Mouse (Mus musculus) brain, embryonic 14.5 days (tissue): Measurements from ENCODE around the gene Ctbp2. TPM values are rescaled to one million over a fixed set of nuclear protein-coding genes. Genes with fewer than 3 reads are reported as not detected.

Experiments used
- DNase-seq: peaks from one replicate; pipeline ENCODE4 v3.0.0-alpha.2; 2011; ENCODE audit warnings: low read depth
- CTCF ChIP-seq: fragments of 200-500 bp; IDR thresholded peaks from 2 replicates; pipeline ENCODE4 v1.5.1; 2012; ENCODE audit warnings: inconsistent platforms, mild to moderate bottlenecking, moderate library complexity, borderline replicate concordance; ENCODE audit not compliant: insufficient read depth, insufficient read length; ENCODE audit errors: extremely low read depth
- POLR2A ChIP-seq: fragments of 200-500 bp; IDR thresholded peaks from 2 replicates; pipeline ENCODE4 v1.6.1; 2012; ENCODE audit warnings: mild to moderate bottlenecking, inconsistent platforms, borderline replicate concordance; ENCODE audit not compliant: poor library complexity, insufficient read depth, insufficient read length, severe bottlenecking; ENCODE audit errors: extremely low read depth
- polyA plus RNA-seq: library from polyadenylated mRNA; depleted of rRNA; stranded (reverse); fragments of >200 nt; gene quantifications from 2 replicates; pipeline ENCODE4 v1.2.3, GENCODE M21; 2012

Ctbp2 gene
- polyA plus RNA-seq, 1 experiment: 115 TPM

GRCm38 (mm10) chr7:133094711-133095495 lies 29.3 kb downstream of the Ctbp2 start:
- no peak for DNase-seq
- TF ChIP-seq CTCF: no peak
- no peak for TF ChIP-seq POLR2A

DNA sequence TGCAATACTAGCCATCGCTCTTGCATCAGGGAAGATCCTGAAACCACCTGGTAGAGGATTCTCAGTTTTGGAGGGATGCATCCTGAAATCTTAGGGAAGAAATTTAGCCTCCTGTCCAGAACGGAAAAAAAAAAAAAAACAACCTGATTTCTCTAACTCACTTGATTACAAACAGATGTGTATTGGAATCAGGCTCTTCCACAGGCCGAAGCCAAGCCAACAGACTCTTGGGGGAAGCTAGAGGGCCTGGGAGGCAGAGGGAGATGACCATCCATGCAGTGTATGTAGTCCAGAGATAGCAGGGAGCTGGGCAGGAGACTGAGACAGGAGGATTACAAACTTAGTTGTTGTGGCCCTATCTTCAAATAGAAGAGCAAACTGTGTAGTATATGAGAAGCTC lies 30.0 kb downstream of the Ctbp2 start:
- TF ChIP-seq CTCF (no peak), POLR2A (no peak)
- DNase-seq: no peak

DNA sequence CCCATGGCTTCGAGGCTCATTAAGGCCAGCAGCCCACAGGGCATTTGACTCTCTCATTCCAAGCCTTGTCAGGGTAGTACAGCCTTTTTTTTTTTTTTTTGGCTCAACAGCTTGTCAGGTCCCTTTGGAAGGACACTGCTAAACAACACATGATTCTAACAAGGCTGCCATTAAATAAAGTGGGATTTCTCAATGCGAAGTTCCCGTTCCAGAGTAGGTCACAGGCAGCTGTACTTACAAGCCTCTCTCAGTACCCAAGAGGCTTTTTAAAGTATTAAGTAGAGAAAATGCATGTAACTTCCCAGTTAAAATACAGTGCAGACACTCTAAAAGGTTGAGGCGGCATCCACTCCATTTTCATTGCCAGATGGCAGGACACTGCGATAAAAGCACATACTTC lies 30.4 kb downstream of the Ctbp2 start:
- TF ChIP-seq POLR2A: no peak
- no peak for TF ChIP-seq CTCF
- DNase-seq: no peak

DNA sequence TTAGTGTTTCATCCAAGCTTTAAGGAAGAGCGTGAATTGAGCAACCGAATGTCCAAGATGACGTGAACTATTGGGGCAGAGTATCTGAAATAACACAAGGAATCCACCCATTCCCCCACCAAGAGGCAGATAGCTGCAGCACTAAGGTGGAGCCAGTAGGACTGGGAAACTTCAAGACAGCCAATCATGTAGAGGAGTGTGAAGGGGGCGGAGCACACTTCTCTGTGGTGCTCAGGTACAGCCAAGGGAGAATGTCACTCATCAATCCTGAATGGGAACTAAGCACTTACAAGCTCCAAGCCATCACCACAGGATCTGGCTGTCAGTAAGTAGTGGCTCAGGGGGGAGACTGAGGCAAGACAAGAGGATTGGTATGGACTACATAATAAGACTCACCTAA lies 33.5 kb downstream of the Ctbp2 start:
- TF ChIP-seq CTCF (no peak), POLR2A (no peak)
- no peak for DNase-seq

DNA sequence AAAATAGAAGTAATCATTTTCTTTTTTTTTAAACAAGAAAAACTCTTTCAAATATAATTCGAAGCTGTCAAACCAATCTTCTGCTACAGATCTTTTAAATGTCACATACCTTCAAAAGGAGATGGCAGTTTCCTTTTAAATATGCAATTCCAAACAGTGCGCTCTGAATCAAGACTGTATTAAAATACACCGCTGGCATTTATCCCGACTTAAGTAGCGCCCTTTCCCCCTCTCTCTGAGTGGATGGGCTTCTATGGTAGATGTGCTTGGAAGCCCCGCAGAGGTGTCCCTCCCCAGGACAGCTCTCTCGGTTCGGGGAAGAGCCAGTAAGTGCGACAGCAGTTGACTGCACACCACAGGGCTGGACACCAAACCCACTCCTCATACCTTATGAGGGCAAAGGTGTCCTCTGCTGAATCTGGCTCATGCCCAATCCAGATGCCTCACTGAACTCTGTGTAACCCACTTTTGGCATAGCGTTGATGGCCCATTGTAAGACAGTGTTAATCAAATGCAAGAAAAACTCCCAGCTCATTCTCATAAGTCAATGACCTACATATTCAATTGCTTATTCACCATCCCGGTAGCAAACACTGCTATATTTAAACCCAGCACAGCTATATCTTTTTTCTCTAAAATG lies 34.4 kb downstream of the Ctbp2 start:
- TF ChIP-seq POLR2A: no peak
- TF ChIP-seq CTCF: no peak
- DNase-seq: peak; percentile 60

DNA sequence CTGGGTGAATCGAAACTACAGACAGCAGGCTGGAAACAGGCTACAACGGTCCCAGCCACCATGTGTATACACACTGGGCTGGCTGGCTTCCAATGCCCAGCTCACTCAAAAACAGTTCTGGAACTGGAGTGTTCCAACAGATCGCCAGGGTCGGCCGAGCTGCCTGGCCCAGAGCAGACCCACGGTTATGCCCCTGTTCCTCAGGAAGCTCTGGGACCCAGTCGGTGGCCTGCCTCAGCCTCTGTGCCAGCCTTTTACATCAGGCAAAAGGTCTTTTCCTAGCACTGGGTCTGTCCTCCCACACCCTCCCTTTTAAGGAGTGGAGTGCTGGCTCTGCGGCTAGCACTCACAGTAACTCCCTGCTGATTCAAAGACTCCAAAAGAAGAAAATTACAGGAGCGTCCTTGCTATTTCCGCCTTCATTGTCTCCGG lies 35.3 kb downstream of the Ctbp2 start:
- TF ChIP-seq CTCF (no peak), POLR2A (no peak)
- DNase-seq: peak; percentile 90

GRCm38 (mm10) chr7:133088411-133088810 lies 35.7 kb downstream of the Ctbp2 start:
- no peak for DNase-seq
- no peak for TF ChIP-seq CTCF
- TF ChIP-seq POLR2A: no peak

- TF ChIP-seq POLR2A: no peak
- no peak for TF ChIP-seq CTCF
- DNase-seq: no peak
Observed at GRCm38 (mm10) chr7:133085408-133085807, 38.7 kb downstream of the Ctbp2 start.

GRCm38 (mm10) chr7:133083936-133084614 lies 40.1 kb downstream of the Ctbp2 start:
- TF ChIP-seq POLR2A (no peak), CTCF (no peak)

DNA sequence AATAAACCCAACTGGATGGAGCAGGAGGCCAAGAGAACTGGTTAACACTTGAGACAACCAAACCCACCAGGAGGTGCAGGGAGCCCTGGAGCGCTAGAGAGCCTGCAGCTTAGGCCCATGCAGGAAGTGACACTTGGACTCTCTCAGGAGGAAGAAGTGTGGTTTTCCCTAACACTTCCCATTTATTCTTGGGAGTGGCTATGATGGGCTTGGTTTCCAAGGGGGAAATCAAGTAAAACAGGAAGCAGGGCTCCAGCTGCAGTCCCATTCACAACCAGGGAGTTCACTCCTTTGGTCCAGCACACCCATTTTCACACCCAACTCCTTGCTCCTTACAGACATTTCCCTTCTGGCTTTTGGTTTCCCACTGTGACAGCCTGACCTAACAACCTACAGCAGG lies 45.2 kb downstream of the Ctbp2 start:
- TF ChIP-seq POLR2A (no peak), CTCF (no peak)
- DNase-seq: no peak

More at GRCm38 (mm10) chr7:133083936-133084614, 40.1 kb downstream of the Ctbp2 start:
- DNase-seq: no peak

- no peak for TF ChIP-seq POLR2A
- no peak for TF ChIP-seq CTCF
- peak; percentile 86 for DNase-seq
Observed at GRCm38 (mm10) chr7:133074462-133075133, 49.6 kb downstream of the Ctbp2 start.
